Mouse (Mus musculus) intestine, embryonic 15.5 days (tissue): Measurements from ENCODE around the gene Phf1. TPM values are rescaled to one million over a fixed set of nuclear protein-coding genes. Genes with fewer than 3 reads are reported as not detected.
A peak's percentile ranks its signal among the peaks of the same experiment; 100 is the strongest.
"Not testable (repeated sequence)": the region's sequence is repeated elsewhere in the genome, so short reads cannot be mapped to it uniquely, and the experiment has no call there.

Experiments
- ATAC-seq: fragments of 200-750 bp; cut with Nextera tagmentation; 2 replicates; pipeline ENCODE4 v1.8.0; 2017; ENCODE audit warnings: moderate TSS enrichment, moderate library complexity
- H3K27ac ChIP-seq: fragments of 300-500 bp; sonication (generic); 2 replicates; pipeline ENCODE4 v1.5.1; 2015; ENCODE audit warnings: mild to moderate bottlenecking, inconsistent platforms
- H3K27me3 ChIP-seq: fragments of 300-500 bp; sonication (generic); replicated peaks from 2 replicates; pipeline ENCODE4 v1.6.1; 2015; ENCODE audit warnings: inconsistent platforms
- H3K36me3 ChIP-seq: fragments of 300-500 bp; sonication (generic); 2 replicates; pipeline ENCODE4 v1.6.1; 2015; ENCODE audit warnings: inconsistent platforms
- H3K4me1 ChIP-seq: fragments of 300-500 bp; sonication (generic); replicated peaks from 2 replicates; pipeline ENCODE4 v1.6.1; 2015; ENCODE audit warnings: inconsistent platforms
- H3K4me2 ChIP-seq: fragments of 300-500 bp; sonication (generic); replicated peaks from 2 replicates; pipeline ENCODE4 v1.6.1; 2015; ENCODE audit warnings: mild to moderate bottlenecking, inconsistent platforms
- H3K4me3 ChIP-seq: fragments of 300-500 bp; sonication (generic); replicated peaks from 2 replicates; pipeline ENCODE4 v1.5.1; 2015; ENCODE audit warnings: inconsistent platforms
- H3K9ac ChIP-seq: fragments of 300-500 bp; sonication (generic); 2 replicates; pipeline ENCODE4 v1.6.1; 2015; ENCODE audit warnings: inconsistent platforms
- H3K9me3 ChIP-seq: fragments of 300-500 bp; sonication (generic); 2 replicates; pipeline ENCODE4 v1.6.1; 2016; ENCODE audit warnings: inconsistent platforms
- WGBS: fragments of 180-500 bp; shearing (Covaris S2); methylation state at CpG from one replicate; pipeline ENCODE4 v1.1.7; 2015; 5-methylcytosine and 5-hydroxymethylcytosine counted together
- polyA plus RNA-seq: library from polyadenylated mRNA; unstranded; fragments of >200 nt; fragmentation: Nextera tagmentation; extraction: Ambion mirVana; gene quantifications from 2 replicates; pipeline ENCODE4 v1.2.1, GENCODE M21; 2015

The Phf1 gene
- polyA plus RNA-seq, 1 experiment from 2014 or later: 6.9 TPM

GRCm38 (mm10) chr17:26907506-26907905 is 25.3 kb upstream of the Phf1 start:
- not testable (repeated sequence) for H3K27me3 ChIP-seq, H3K4me2 ChIP-seq, H3K9ac ChIP-seq, H3K27ac ChIP-seq, H3K4me3 ChIP-seq, H3K4me1 ChIP-seq, H3K36me3 ChIP-seq, ATAC-seq, H3K9me3 ChIP-seq
- WGBS: 88% methylated on average over 15 of the region's 15 CpGs

DNA sequence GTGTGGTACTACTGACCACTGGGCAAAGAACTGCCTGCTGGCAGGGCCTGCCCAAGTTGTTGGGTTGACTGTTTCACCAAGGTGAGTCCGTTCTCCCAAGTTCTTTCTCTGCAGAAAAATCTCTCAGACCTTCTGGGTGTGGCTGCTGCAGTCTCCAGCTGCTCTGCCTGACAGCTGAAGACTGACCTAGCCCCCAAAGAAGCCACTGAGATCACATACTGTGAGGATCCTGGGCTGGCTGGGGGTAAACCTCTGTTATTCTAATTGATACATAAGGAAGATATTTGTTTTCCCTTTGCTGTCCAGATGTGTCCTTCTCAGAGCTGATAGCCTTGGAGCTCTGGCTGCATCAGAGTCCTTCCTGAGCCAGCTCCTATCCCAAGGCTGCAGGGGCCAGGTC is 17.6 kb upstream of the Phf1 start:
- peaks cover 3% of the 10 kb centered on the region for H3K4me1 ChIP-seq
- WGBS: 43% methylated on average over 1 of the region's 1 CpGs
- H3K4me3 ChIP-seq: no peak overlapping the region
- no peak overlapping the region for H3K4me2 ChIP-seq
- no peaks in the 10 kb centered on the region for H3K9me3 ChIP-seq
- H3K36me3 ChIP-seq: no peaks in the 10 kb centered on the region
- H3K27me3 ChIP-seq: no peaks in the 10 kb centered on the region
- ATAC-seq: no peak
- H3K9ac ChIP-seq: no peak overlapping the region
- no peak overlapping the region for H3K27ac ChIP-seq

DNA sequence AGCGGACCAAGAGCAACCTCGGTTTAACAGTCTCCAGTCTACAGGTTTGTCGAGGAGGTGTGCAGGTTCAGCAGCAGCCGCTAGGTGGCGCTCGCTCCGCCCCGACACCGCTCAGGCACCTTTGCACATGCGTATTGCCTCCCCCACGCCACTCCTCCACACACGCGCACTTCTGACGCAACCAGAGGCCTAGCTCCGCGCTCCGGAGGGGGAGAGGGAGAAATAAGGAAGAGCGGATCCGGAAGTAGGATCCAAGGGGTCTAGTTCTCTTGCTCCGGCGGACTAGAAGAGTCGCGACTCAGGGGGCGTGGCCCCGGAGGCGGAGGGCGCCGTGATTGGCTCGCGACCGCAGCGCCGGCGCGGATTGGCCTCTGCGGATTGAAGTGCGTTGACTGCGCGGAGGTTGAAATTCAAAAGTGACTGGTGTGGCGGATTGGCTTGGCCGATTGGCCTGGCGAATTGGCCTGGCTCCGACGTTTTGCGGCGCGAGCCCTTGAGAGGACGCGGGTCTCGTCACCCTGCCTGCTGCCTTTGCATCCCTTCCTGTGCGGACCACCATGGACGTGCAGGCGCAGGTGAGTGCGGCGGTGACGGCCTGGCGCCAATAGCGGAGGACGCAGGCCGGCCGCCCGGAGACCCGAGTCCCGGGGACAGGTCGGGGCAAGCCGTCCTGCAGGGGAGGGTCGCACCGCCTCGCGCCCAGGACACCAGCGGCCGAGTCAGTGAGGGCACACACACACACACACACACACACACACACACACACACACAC is 16.0 kb upstream of the Phf1 start, which contains the start of gene Kifc5b:
TSS of gene Kifc5b (plus strand) at position 381 of the 772 bp plus-strand sequence.
- Histone ChIP-seq H3K4me3 (peak within 1 kb of the TSS; percentile 77), H3K9ac (peak within 1 kb of the TSS; percentile 73), H3K27me3 (no peaks in the 10 kb centered on the region), H3K9me3 (no peaks in the 10 kb centered on the region), H3K4me1 (peaks cover 3% of the 10 kb centered on the region), H3K36me3 (0 out of 2 replicates have a peak, but pooled peaks cover 3% of the 10 kb centered on the region), H3K4me2 (peak within 1 kb of the TSS; percentile 62), H3K27ac (peak within 1 kb of the TSS; percentile 73)
- under 1% methylated on average over 65 of the region's 72 CpGs for WGBS
- peak; percentile 99 for ATAC-seq

- Histone ChIP-seq H3K9ac (peak overlapping the region; percentile 73), H3K4me2 (peak overlapping the region; percentile 62), H3K4me3 (peak overlapping the region; percentile 77)
- H3K27me3 ChIP-seq, ATAC-seq, H3K36me3 ChIP-seq, H3K9me3 ChIP-seq, H3K4me1 ChIP-seq, H3K27ac ChIP-seq: not testable (repeated sequence)
- under 1% methylated on average over 12 of the region's 12 CpGs for WGBS
Measured at GRCm38 (mm10) chr17:26917560-26917959, 15.3 kb upstream of the Phf1 start.

GRCm38 (mm10) chr17:26918343-26918742 is 14.5 kb upstream of the Phf1 start:
- Histone ChIP-seq H3K4me3 (peak overlapping the region; percentile 77; the same call in 1 of the 2 replicates), H3K27ac (no peak overlapping the region), H3K4me2 (peak overlapping the region; percentile 62), H3K4me1 (peaks cover 3% of the 10 kb centered on the region), H3K9me3 (no peaks in the 10 kb centered on the region), H3K36me3 (0 out of 2 replicates have a peak, but pooled peaks cover 3% of the 10 kb centered on the region), H3K9ac (no peak overlapping the region), H3K27me3 (no peaks in the 10 kb centered on the region)
- 63% methylated on average over 2 of the region's 2 CpGs for WGBS
- no peak for ATAC-seq

DNA sequence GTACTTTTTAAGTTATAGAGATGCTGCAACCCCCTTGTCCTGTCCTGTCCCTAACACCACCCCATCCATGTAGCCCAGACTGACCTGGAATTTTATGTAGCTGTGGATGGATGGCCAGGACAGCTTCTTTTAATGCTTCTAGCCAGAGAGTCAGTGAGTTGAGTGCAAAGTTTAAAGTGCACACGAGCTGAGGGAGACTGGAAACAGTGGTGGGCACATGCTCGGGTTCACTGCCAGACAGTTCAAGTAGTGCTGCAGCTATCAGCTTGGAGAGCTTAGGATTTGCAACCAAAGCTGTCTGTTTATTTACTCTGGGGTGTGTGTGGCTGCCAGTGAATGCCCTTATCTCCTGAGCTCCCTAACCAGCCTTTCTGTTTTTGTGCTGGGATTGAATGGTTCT is 13.3 kb upstream of the Phf1 start:
- H3K9me3 ChIP-seq, H3K27ac ChIP-seq, H3K4me3 ChIP-seq, H3K4me2 ChIP-seq, ATAC-seq, H3K27me3 ChIP-seq, H3K9ac ChIP-seq, H3K36me3 ChIP-seq, H3K4me1 ChIP-seq: not testable (repeated sequence)
- WGBS: 50% methylated on average over 2 of the region's 2 CpGs

DNA sequence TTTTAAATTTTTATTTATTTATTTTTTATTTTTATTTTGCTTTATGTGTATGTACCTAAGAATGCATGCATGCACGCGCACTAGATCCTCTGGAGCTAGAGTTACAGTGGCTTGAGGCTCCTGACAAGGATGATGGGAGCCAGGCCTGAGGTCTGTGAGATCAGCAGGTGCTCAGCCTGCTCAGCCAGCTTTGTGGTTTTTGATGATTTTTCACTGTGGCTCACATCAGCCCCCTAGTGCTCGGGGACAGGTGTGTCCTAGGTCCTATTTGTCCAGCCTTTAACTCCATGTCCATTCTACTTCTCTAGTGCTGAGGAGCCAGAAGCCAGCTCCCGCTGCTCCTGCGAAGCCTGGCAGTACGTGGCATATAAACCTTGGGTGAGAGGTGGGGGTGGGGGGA is 10.5 kb upstream of the Phf1 start:
- H3K27me3 ChIP-seq, H3K4me2 ChIP-seq, H3K4me3 ChIP-seq, H3K9ac ChIP-seq, H3K9me3 ChIP-seq, ATAC-seq, H3K27ac ChIP-seq, H3K4me1 ChIP-seq: not testable (repeated sequence)
- H3K36me3 ChIP-seq: peaks cover 11% of the 10 kb centered on the region; the same call in 1 of the 2 replicates
- WGBS: 87% methylated on average over 6 of the region's 6 CpGs

DNA sequence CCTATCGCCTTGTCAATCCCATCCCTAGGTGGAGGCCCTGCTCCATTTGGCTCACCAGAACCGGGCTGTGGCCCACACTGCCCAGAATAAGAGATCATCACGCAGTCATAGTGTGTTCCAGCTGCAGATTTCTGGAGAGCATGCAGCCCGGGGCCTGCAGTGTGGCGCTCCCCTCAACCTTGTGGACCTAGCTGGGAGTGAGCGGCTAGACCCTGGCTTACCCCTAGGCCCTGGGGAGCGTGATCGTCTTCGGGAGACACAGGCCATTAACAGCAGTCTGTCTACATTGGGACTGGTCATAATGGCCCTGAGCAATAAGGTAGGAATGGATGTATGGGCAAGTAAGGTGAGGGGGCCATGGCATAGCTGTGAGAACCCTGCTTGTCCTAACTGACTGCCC is 7.4 kb upstream of the Phf1 start:
- 95% methylated on average over 9 of the region's 9 CpGs for WGBS
- not testable (repeated sequence) for H3K9me3 ChIP-seq, H3K27me3 ChIP-seq, ATAC-seq, H3K9ac ChIP-seq, H3K4me2 ChIP-seq, H3K27ac ChIP-seq, H3K4me1 ChIP-seq, H3K4me3 ChIP-seq
- peaks cover 21% of the 10 kb centered on the region for H3K36me3 ChIP-seq

GRCm38 (mm10) chr17:26931795-26932194 is 1.1 kb upstream of the Phf1 start:
- peaks cover 20% of the 10 kb centered on the region for H3K36me3 ChIP-seq

GRCm38 (mm10) chr17:26933419-26933818 is 567 bp downstream of the Phf1 start:
- peak overlapping the region; percentile 77 for H3K9ac ChIP-seq
- no peaks in the 10 kb centered on the region for H3K27me3 ChIP-seq
- WGBS: 5% methylated on average over 13 of the region's 13 CpGs
- H3K27ac ChIP-seq: peak overlapping the region; percentile 75
- peak; percentile 27; the same call in 1 of the 2 replicates for ATAC-seq
- H3K36me3 ChIP-seq: peaks cover 15% of the 10 kb centered on the region
- peaks cover 29% of the 10 kb centered on the region for H3K4me1 ChIP-seq
- no peaks in the 10 kb centered on the region for H3K9me3 ChIP-seq
- peak overlapping the region; percentile 68 for H3K4me3 ChIP-seq
- peak overlapping the region; percentile 95 for H3K4me2 ChIP-seq

More at GRCm38 (mm10) chr17:26931795-26932194, 1.1 kb upstream of the Phf1 start:
- not testable (repeated sequence) for H3K9me3 ChIP-seq, H3K4me2 ChIP-seq, H3K4me3 ChIP-seq, H3K9ac ChIP-seq, H3K27me3 ChIP-seq, H3K27ac ChIP-seq, ATAC-seq
- WGBS: 58% methylated on average over 7 of the region's 7 CpGs
- peaks cover 17% of the 10 kb centered on the region for H3K4me1 ChIP-seq

DNA sequence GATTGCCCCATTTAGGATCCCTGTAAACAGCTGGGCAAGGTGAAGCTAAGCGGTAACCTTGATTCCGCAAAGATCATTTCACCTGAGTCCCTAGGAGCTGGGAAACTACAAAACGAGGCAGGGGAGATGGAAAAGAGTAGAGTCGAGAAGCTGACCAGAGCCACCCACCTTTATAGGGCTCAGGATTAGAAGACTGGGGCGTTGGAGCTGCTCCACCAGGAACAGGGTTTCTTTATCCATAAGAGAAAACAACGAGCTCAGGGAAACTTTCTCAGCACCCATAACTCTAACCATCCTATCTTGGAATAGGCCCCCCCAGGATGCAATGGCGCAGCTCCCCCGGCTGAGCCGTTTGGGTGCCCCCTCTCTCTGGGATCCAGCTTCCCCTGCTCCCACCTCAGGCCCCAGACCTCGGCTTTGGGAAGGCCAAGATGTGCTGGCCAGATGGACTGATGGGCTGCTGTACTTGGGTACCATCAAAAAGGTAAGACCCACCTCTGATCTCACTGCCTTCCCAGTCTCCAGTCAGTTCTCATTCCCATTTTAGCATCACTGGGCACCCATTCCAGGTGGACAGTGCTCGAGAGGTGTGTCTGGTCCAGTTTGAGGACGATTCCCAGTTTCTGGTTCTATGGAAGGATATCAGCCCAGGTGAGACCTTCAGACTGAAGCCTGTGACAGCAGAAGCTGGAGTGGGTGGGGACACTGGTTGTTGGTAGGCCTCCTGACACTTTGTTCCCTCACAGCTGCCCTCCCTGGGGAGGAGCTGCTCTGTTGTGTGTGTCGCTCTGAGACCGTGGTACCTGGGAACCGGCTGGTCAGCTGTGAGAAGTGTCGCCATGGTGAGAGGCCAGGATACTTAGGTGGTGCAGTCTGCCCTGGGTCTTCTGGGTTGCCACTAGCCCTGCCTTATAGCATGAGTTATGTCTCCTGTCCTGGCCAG is 1.3 kb downstream of the Phf1 start:
- ATAC-seq: no peak
- peaks cover 8% of the 10 kb centered on the region for H3K36me3 ChIP-seq
- H3K9me3 ChIP-seq: no peaks in the 10 kb centered on the region
- H3K4me2 ChIP-seq: peak overlapping the region; percentile 95
- no peak overlapping the region for H3K27ac ChIP-seq
- H3K4me3 ChIP-seq: peak overlapping the region; percentile 68
- peaks cover 33% of the 10 kb centered on the region for H3K4me1 ChIP-seq
- peak overlapping the region; percentile 77; the same call in 1 of the 2 replicates for H3K9ac ChIP-seq
- H3K27me3 ChIP-seq: no peaks in the 10 kb centered on the region
- 75% methylated on average over 16 of the region's 16 CpGs for WGBS

DNA sequence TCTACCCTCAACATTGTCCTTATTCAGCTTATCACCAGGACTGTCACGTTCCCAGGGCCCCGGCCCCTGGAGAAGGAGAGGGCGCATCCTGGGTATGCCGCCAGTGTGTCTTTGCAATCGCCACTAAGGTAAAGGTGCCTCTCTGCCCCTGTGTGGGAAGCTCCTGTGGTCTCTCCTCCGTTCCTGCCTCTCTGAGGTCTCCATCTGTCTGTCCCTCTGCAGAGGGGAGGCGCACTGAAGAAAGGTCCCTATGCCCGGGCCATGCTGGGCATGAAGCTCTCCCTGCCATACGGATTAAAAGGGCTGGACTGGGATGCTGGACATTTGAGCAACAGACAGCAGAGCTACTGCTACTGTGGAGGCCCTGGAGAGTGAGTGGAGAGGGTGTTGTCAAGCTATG is 2.2 kb downstream of the Phf1 start:
- no peak overlapping the region for H3K27ac ChIP-seq
- WGBS: 87% methylated on average over 9 of the region's 9 CpGs
- no peak for ATAC-seq

More for the DNA sequence above, 2.2 kb downstream of the Phf1 start:
- Histone ChIP-seq H3K9me3 (no peaks in the 10 kb centered on the region), H3K9ac (no peak overlapping the region), H3K4me1 (peaks cover 35% of the 10 kb centered on the region), H3K27me3 (no peaks in the 10 kb centered on the region), H3K4me2 (no peak overlapping the region), H3K36me3 (peaks cover 7% of the 10 kb centered on the region; the same call in 1 of the 2 replicates), H3K4me3 (no peak overlapping the region)
